Mouse (Mus musculus) layer of hippocampus, adult 11-12 months (tissue): ENCODE results near the gene Sf1.

Experiments
- DNase-seq: peaks from one replicate; pipeline ENCODE4 v3.0.0; 2022; ENCODE audit warnings: low spot score

Sf1 gene

DNA sequence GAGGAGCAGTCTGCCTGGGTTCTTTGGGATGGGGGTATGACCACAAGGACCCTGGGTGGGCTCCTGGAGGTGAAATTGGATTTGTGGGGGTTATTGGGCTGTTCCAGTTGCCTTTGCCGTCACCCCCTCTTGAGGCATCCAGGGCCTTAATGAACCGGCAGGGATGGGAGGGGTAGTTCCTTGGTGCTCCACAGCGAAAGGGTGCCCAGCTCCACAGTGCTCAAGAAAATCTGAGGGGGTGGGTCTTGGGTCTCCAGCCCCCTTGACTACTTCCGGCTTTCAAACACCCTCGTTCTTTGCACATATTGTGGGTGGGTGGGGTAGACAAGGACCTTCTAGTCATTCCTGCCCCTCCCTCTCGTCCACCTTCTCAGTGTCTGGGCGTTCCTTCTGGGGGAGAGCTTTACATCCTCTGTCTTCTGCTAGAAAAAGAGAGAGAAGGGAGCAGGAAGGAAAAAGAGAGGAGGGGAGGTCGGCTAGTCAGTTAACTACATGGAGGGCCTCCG, 56.4 kb downstream of the Sf1 start:
- DNase-seq = no peak

GRCm38 (mm10) chr19:6420481-6421210, 57.2 kb downstream of the Sf1 start:
- no peak for DNase-seq

GRCm38 (mm10) chr19:6421211-6421590, 57.7 kb downstream of the Sf1 start:
- no peak for DNase-seq

GRCm38 (mm10) chr19:6422014-6422413, 58.5 kb downstream of the Sf1 start:
- DNase-seq = no peak

GRCm38 (mm10) chr19:6423241-6423640, 59.8 kb downstream of the Sf1 start:
- peak; percentile 70 for DNase-seq

DNA sequence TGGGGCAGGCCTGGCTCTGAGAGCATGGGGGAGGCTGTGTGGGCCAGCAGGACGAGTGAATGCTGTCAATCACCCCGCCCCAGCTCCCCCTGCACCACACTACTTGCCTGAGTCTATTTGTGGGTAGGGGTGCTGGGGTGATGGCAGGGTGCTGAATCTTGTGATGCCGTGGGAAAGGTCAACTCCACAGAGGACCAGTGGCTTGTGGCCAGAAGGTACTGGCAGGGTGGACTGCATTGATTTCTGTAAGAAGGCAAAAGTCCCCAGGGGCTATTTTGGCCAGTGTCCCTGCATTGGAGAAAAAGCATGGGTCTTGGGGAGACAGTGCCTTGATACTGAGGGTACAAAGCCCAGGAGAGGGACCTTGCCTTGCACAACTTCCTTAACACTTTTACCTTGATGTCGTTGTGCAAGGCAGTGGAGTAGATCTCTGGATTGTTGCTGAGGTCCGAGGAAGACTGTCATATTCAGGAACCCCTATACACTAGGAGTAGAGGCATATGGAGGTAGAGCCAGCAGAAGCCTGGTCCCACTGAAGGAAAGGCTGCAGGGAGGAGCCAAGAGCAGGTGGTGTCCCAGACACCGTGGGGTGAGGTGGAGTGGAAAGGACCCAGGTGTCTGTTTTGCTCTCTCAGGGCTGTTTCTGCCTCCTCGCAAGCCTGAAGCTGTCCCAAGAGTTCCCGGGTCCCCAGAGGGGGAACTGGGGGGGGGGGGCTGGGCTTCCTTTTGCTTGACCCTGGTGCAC, 60.8 kb downstream of the Sf1 start:
- DNase-seq = no peak

GRCm38 (mm10) chr19:6425595-6425994, 62.1 kb downstream of the Sf1 start:
- no peak for DNase-seq

- DNase-seq = no peak
Measured at GRCm38 (mm10) chr19:6426703-6427500, 63.4 kb downstream of the Sf1 start.
